Mouse (Mus musculus) lung, adult 2 months (tissue): ENCODE results near the gene Mybpc2.

Experiments used
- CTCF ChIP-seq: fragments of 200-500 bp; IDR thresholded peaks from 2 replicates; pipeline ENCODE4 v1.5.1; 2011; ENCODE audit warnings: mild to moderate bottlenecking, low read length, control low read depth; ENCODE audit not compliant: insufficient read depth
- POLR2A ChIP-seq: fragments of 200-500 bp; IDR thresholded peaks from 2 replicates; pipeline ENCODE4 v1.6.1; 2011; ENCODE audit warnings: low read depth, mild to moderate bottlenecking, control low read depth, low read length, borderline replicate concordance; ENCODE audit errors: extremely low read depth

DNA sequence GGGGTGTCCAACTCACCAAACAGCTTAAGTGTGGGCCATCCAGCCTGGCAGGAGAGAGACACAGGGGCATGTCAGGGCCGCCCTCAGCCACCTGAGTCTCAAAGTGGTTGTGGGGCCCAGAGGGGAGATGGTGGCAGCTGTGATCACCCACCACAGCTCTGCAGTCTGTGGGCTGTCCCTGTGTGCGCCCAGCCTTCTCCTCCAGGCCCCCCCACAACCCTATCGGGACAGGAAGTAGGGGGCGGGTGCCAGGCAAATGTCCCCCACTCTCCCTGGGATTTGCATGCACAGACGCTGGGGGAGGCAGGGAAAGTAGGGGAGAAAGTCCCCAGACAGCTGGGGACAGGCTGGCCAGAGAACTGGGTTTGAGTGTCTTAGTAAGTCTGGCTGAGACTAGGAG is 6.8 kb upstream of the Mybpc2 start:
- TF ChIP-seq CTCF (no peak), POLR2A (no peak)
